12 mouse cellular contexts compared by ENCODE assay signal in genomic region chr5:111254781-111255180, GRCm38 (mm10).
A peak's percentile ranks its signal among the peaks of the same experiment; 100 is the strongest.
DNase-seq lines count a peak whose midpoint lies in the region; ATAC-seq and TF ChIP-seq lines count a peak whose summit lies in the region.
"Had no signal": no experiment of that assay in that cellular context is flagged by ENCODE, and none has a peak within 500 bp of the region (broad histone marks: within the 10 kb centered on the region; RNA-seq: fewer than 3 reads in every experiment).

No protein-coding gene starts in this region.

- H3K27me3 ChIP-seq in neural tube, embryonic 12.5 days (replicated peaks), result no peaks in the 10 kb centered on the region; the same call in 1 of the 2 replicates
- no peaks in the 10 kb centered on the region for H3K27me3 ChIP-seq in forebrain, embryonic 16.5 days (replicated peaks; ENCODE audit: control insufficient read depth, insufficient read depth, low read length)
- H3K27me3 ChIP-seq in limb, embryonic 14.5 days (ENCODE audit: control insufficient read depth, insufficient read depth, low read length), result no peaks in the 10 kb centered on the region
- H3K27me3 ChIP-seq in liver, postnatal 0 days (ENCODE audit: insufficient read depth, low read length), result no peaks in the 10 kb centered on the region
- H3K27me3 ChIP-seq: CH12.LX; intestine, embryonic 15.5 days; lung, embryonic 15.5 days had no signal

- peak overlapping the region; percentile 48 for H3K4me2 ChIP-seq in neural tube, embryonic 12.5 days (replicated peaks)
- no peak overlapping the region for H3K4me2 ChIP-seq in forebrain, embryonic 16.5 days (ENCODE audit: low read length)
- H3K4me2 ChIP-seq in limb, embryonic 14.5 days (replicated peaks; ENCODE audit: low read depth, low read length, severe bottlenecking), result no peak overlapping the region
- H3K4me2 ChIP-seq in liver, postnatal 0 days (ENCODE audit: low read depth, low read length), result no peak overlapping the region
- H3K4me2 ChIP-seq: intestine, embryonic 15.5 days; lung, embryonic 15.5 days had no signal

- H3K9ac ChIP-seq in neural tube, embryonic 12.5 days, result no peak overlapping the region
- no peak overlapping the region for H3K9ac ChIP-seq in forebrain, embryonic 16.5 days (replicated peaks; ENCODE audit: low read depth, low read length)
- no peak overlapping the region for H3K9ac ChIP-seq in limb, embryonic 14.5 days (ENCODE audit: low read depth, low read length, severe bottlenecking)
- H3K9ac ChIP-seq in liver, postnatal 0 days (replicated peaks), result no peak overlapping the region
- H3K9ac ChIP-seq: intestine, embryonic 15.5 days; lung, embryonic 15.5 days had no signal

- H3K4me1 ChIP-seq in neural tube, embryonic 12.5 days, result peaks cover 49% of the 10 kb centered on the region
- peaks cover 36% of the 10 kb centered on the region for H3K4me1 ChIP-seq in forebrain, embryonic 16.5 days (replicated peaks; ENCODE audit: control insufficient read depth, insufficient read depth, low read length)
- peaks cover 22% of the 10 kb centered on the region for H3K4me1 ChIP-seq in limb, embryonic 14.5 days (ENCODE audit: control insufficient read depth, insufficient read depth, low read length)
- peaks cover 23% of the 10 kb centered on the region for H3K4me1 ChIP-seq in olfactory bulb, adult 2 months (ENCODE audit: control insufficient read depth, insufficient read depth, low read length)
- no peaks in the 10 kb centered on the region for H3K4me1 ChIP-seq in liver, postnatal 0 days (ENCODE audit: insufficient read depth)

- H3K9me3 ChIP-seq in neural tube, embryonic 12.5 days, result no peaks in the 10 kb centered on the region
- H3K9me3 ChIP-seq in forebrain, embryonic 16.5 days (ENCODE audit: control insufficient read depth, low read length), result no peaks in the 10 kb centered on the region
- H3K9me3 ChIP-seq in limb, embryonic 14.5 days (ENCODE audit: control insufficient read depth, low read length), result no peaks in the 10 kb centered on the region
- no peaks in the 10 kb centered on the region for H3K9me3 ChIP-seq in liver, postnatal 0 days (ENCODE audit: low read length)
- H3K9me3 ChIP-seq: intestine, embryonic 15.5 days; lung, embryonic 15.5 days had no signal

- no peak for ATAC-seq in neural tube, embryonic 12.5 days (ENCODE audit: low FRiP score, low read depth)
- ATAC-seq in forebrain, embryonic 16.5 days, result peak; percentile 43; the same call in 1 of the 2 replicates
- no peak for ATAC-seq in limb, embryonic 14.5 days (ENCODE audit: low FRiP score, low read depth)
- no peak for ATAC-seq in liver, postnatal 0 days
- ATAC-seq: intestine, embryonic 15.5 days had no signal

- no peak overlapping the region for H3K4me3 ChIP-seq in neural tube, embryonic 12.5 days
- no peak overlapping the region for H3K4me3 ChIP-seq in forebrain, embryonic 16.5 days (replicated peaks; ENCODE audit: low read length)
- H3K4me3 ChIP-seq in limb, embryonic 14.5 days (replicated peaks; ENCODE audit: low read length), result no peak overlapping the region
- no peak overlapping the region for H3K4me3 ChIP-seq in olfactory bulb, adult 2 months (ENCODE audit: insufficient read depth, low read depth, low read length)
- no peak overlapping the region for H3K4me3 ChIP-seq in liver, postnatal 0 days (ENCODE audit: low read depth, low read length)
- H3K4me3 ChIP-seq: intestine, embryonic 15.5 days; lung, embryonic 15.5 days had no signal

- no peak for DNase-seq in neural tube, embryonic 10.5 days (ENCODE audit: extremely low spot score, low spot score)
- DNase-seq in limb, embryonic 14.5 days (ENCODE audit: low spot score), result no peak
- DNase-seq in spleen, postnatal 10 days (ENCODE audit: low spot score in 2 of 2), result no peak
- no peak for DNase-seq in liver, postnatal 0 days
- no peak for DNase-seq in embryo, embryonic 10.5 days (ENCODE audit: low spot score)
- DNase-seq: gastrocnemius, postnatal 10 days had no signal

- peaks cover 3% of the 10 kb centered on the region; the same call in 1 of the 2 replicates for H3K36me3 ChIP-seq in neural tube, embryonic 12.5 days
- H3K36me3 ChIP-seq in forebrain, embryonic 16.5 days (ENCODE audit: control insufficient read depth, insufficient read depth), result no peaks in the 10 kb centered on the region
- peaks cover 8% of the 10 kb centered on the region; the same call in 1 of the 2 replicates for H3K36me3 ChIP-seq in limb, embryonic 14.5 days (ENCODE audit: control insufficient read depth, insufficient read depth, low read length)
- H3K36me3 ChIP-seq in liver, postnatal 0 days (replicated peaks; ENCODE audit: insufficient read depth, low read length), result no peaks in the 10 kb centered on the region
- H3K36me3 ChIP-seq: intestine, embryonic 15.5 days; lung, embryonic 15.5 days had no signal

- no peak for TF ChIP-seq POLR2A in limb, embryonic 14.5 days (IDR thresholded peaks at IDR 0.05; ENCODE audit: borderline replicate concordance, extremely low read depth, insufficient read depth, insufficient read length)
- no peak for TF ChIP-seq POLR2A in olfactory bulb, adult 2 months (IDR thresholded peaks at IDR 0.05; ENCODE audit: insufficient read depth, low read depth, low read length)

- TF ChIP-seq EP300 in liver, postnatal 0 days (IDR thresholded peaks at IDR 0.05; ENCODE audit: low read depth), result no peak

- 0 out of 2 replicates have a peak, but pooled peaks have one; percentile 6 for TF ChIP-seq CTCF in olfactory bulb, adult 2 months (IDR thresholded peaks at IDR 0.05; ENCODE audit: insufficient read depth, low read depth, low read length)
- TF ChIP-seq CTCF in liver, postnatal 0 days (IDR thresholded peaks at IDR 0.05; ENCODE audit: low read depth), result no peak

- no peak overlapping the region for H3K27ac ChIP-seq in neural tube, embryonic 12.5 days
- peak overlapping the region; percentile 14; the same call in 1 of the 2 replicates for H3K27ac ChIP-seq in forebrain, embryonic 16.5 days (ENCODE audit: low read length)
- H3K27ac ChIP-seq in limb, embryonic 14.5 days (replicated peaks; ENCODE audit: low read depth, low read length), result 0 out of 2 replicates have a peak overlapping the region, but pooled peaks have one; percentile 33
- H3K27ac ChIP-seq in olfactory bulb, adult 2 months (ENCODE audit: insufficient read depth, low read depth, low read length), result no peak overlapping the region
- no peak overlapping the region for H3K27ac ChIP-seq in liver, postnatal 0 days (ENCODE audit: low read depth)
- H3K27ac ChIP-seq: intestine, embryonic 15.5 days; lung, embryonic 15.5 days had no signal

- 83% methylated on average over 11 of the region's 11 CpGs for WGBS in neural tube, embryonic 12.5 days
- WGBS in forebrain, embryonic 16.5 days, result 74% methylated on average over 11 of the region's 11 CpGs
- WGBS in limb, embryonic 14.5 days, result 76% methylated on average over 11 of the region's 11 CpGs
- 50% methylated on average over 11 of the region's 11 CpGs for WGBS in olfactory bulb, adult 2 months
- 77% methylated on average over 11 of the region's 11 CpGs for WGBS in liver, postnatal 0 days (ENCODE audit: insufficient replicate concordance)

Comparison
In these comparisons a context has a peak if more than half of its experiments do, and no peak if none do; other contexts are left out.
1. H3K27ac ChIP-seq: peak in forebrain, embryonic 16.5 days (single experiment) and limb, embryonic 14.5 days (single experiment); none in neural tube, embryonic 12.5 days (single experiment), olfactory bulb, adult 2 months (single experiment) and liver, postnatal 0 days (single experiment).